Mouse (Mus musculus) liver, embryonic 14.5 days (tissue): ENCODE measurements around the gene Junb. TPM values are rescaled to one million over a fixed set of nuclear protein-coding genes. Genes with fewer than 3 reads are reported as not detected.

Experiments used
- ATAC-seq: fragments of 200-750 bp; cut with Nextera tagmentation; 2 replicates; pipeline ENCODE4 v1.8.0; 2017; ENCODE audit warnings: moderate number of reproducible peaks, mild to moderate bottlenecking, moderate library complexity; ENCODE audit not compliant: insufficient read depth
- DNase-seq, 3 experiments: peaks; one replicate each; pipeline ENCODE4 v3.0.0-alpha.2; 2012 to 2013; ENCODE audit warnings: low read depth in 3 of 3, low spot score in 3 of 3
- H3K27ac ChIP-seq: fragments of 300-500 bp; sonication (generic); 2 replicates; pipeline ENCODE4 v1.5.1; 2014; ENCODE audit warnings: moderate library complexity, mild to moderate bottlenecking, control low read depth, inconsistent platforms
- H3K27me3 ChIP-seq: fragments of 300-500 bp; sonication (generic); 2 replicates; pipeline ENCODE4 v1.6.1; 2014; ENCODE audit warnings: mild to moderate bottlenecking, low read length, moderate library complexity; ENCODE audit not compliant: control insufficient read depth, insufficient read depth
- H3K36me3 ChIP-seq: fragments of 300-500 bp; sonication (generic); replicated peaks from 2 replicates; pipeline ENCODE4 v1.6.1; 2014; ENCODE audit warnings: low read depth; ENCODE audit not compliant: control insufficient read depth, insufficient read depth
- H3K4me1 ChIP-seq, 2 experiments: fragments of 200-500 bp in 1 of 2; fragments of 300-500 bp in 1 of 2; sonication (generic) in 1 of 2; replicated peaks; 2 replicates each; pipeline ENCODE4 v1.6.1; 2012 to 2014; ENCODE audit warnings: antibody characterized with exemption in 1 of 2, inconsistent platforms in 1 of 2, low read length in 1 of 2; ENCODE audit not compliant: control insufficient read depth in 2 of 2, insufficient read depth in 2 of 2
- H3K4me2 ChIP-seq: fragments of 300-500 bp; sonication (generic); 2 replicates; pipeline ENCODE4 v1.6.1; 2014; ENCODE audit warnings: low read depth, mild to moderate bottlenecking, control low read depth, moderate library complexity
- H3K4me3 ChIP-seq, 2 experiments: fragments of 200-500 bp in 1 of 2; fragments of 300-500 bp in 1 of 2; sonication (generic) in 1 of 2; 2 replicates each; pipeline ENCODE4 v1.5.1; 2012 to 2014; ENCODE audit warnings: low read depth in 2 of 2, low read length in 2 of 2, mild to moderate bottlenecking in 2 of 2, control low read depth in 1 of 2, inconsistent platforms in 1 of 2, moderate library complexity in 1 of 2; ENCODE audit not compliant: insufficient read depth in 1 of 2
- H3K9ac ChIP-seq: fragments of 300-500 bp; sonication (generic); replicated peaks from 2 replicates; pipeline ENCODE4 v1.6.1; 2014; ENCODE audit warnings: mild to moderate bottlenecking, control low read depth, moderate library complexity
- H3K9me3 ChIP-seq: fragments of 300-500 bp; sonication (generic); 2 replicates; pipeline ENCODE4 v1.6.1; 2016; ENCODE audit warnings: low read length, mixed read lengths; ENCODE audit not compliant: control insufficient read depth
- CTCF ChIP-seq: IDR thresholded peaks from 2 replicates; pipeline ENCODE4 v1.5.1; 2016; ENCODE audit warnings: antibody characterized with exemption, low read depth, control low read depth
- EP300 ChIP-seq: IDR thresholded peaks from 2 replicates; pipeline ENCODE4 v1.6.1; 2016; ENCODE audit warnings: antibody characterized with exemption, low read depth
- WGBS: fragments of 180-500 bp; shearing (Covaris S2); extraction: QIAGEN DNeasy Blood & Tissue Kit; methylation state at CpG from one replicate; pipeline ENCODE4 v1.1.7; 2014; ENCODE audit not compliant: insufficient replicate concordance; 5-methylcytosine and 5-hydroxymethylcytosine counted together
- polyA plus RNA-seq, 2 experiments: library from polyadenylated mRNA; depleted of rRNA in 1 of 2; stranded (reverse) in 1 of 2; unstranded in 1 of 2; fragments of >200 nt; fragmentation: Nextera tagmentation in 1 of 2; extraction: Ambion mirVana in 1 of 2; gene quantifications; 2 replicates each; pipeline versions ENCODE4 v1.2.1 to v1.2.3; 2012 to 2014

The Junb gene
- polyA plus RNA-seq, 2 experiments: 8.3 to 10.5 TPM

DNA sequence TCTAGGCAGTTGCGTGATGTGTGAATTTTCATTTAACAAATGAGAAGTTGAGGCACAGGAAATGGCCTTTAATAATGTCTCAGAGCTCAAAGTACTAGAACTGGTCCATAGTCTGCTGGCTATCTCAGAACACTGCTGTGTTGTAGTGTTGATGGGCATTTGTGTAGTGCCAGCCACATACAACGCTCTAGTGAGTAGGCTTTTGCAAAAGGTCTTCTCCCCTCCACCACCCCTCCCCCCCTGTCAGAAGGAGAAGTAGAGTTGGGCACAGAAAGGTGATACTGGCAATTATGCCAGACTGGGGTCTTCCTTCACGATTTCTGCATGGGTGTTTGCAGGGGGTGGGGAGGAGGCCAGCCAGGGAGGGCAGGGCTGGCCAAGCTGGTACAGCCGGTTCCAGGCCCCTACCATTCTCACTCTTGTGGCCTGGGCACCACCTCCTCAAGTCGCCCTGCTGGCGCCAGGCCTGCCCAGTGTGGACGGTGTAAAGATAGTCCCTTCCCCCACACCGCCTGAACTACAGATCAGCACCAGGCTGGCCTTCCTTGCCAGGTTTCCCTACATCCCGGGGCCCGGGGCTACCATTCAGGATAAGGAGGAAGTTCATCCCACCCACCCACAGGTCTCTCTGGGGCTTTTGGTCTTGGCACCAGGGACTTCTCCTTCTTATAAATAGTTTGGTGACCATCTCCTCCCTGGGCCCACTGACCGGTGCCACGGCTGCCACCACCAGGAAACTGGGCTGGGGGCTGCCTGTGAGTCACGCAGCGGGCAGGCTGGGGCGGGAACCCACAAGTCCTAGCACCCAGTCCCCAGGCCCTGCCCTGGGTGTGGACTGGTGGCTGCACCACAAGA is 3.4 kb upstream of the Junb start:
- Histone ChIP-seq H3K9ac (no peak overlapping the region), H3K36me3 (no peaks in the 10 kb centered on the region), H3K4me2 (no peak overlapping the region), H3K27ac (no peak overlapping the region), H3K4me1 (peaks cover 43 to 52% of the 10 kb centered on the region in 2 experiments), H3K4me3 (no peak overlapping the region), H3K27me3 (no peaks in the 10 kb centered on the region), H3K9me3 (no peaks in the 10 kb centered on the region)
- no peak for TF ChIP-seq EP300
- TF ChIP-seq CTCF: no peak
- WGBS: 59% methylated on average over 15 of the region's 15 CpGs
- DNase-seq: no peak
- no peak for ATAC-seq

- WGBS: 51% methylated on average over 11 of the region's 11 CpGs
- peaks cover 37 to 45% of the 10 kb centered on the region in 2 experiments for H3K4me1 ChIP-seq
- TF ChIP-seq CTCF (no peak), EP300 (no peak)
- H3K27ac ChIP-seq: peak overlapping the region; percentile 15
- no peaks in the 10 kb centered on the region for H3K36me3 ChIP-seq
- ATAC-seq (no peak), DNase-seq (no peak)
- H3K9me3 ChIP-seq: no peaks in the 10 kb centered on the region
- peak overlapping the region; percentile 95 for H3K4me2 ChIP-seq
- H3K4me3 ChIP-seq: peak overlapping the region in 1 of 2 experiments; percentile 89; a peak in 1 of 4 replicates
- H3K9ac ChIP-seq: peak overlapping the region; percentile 64; the same call in 1 of the 2 replicates
- H3K27me3 ChIP-seq: no peaks in the 10 kb centered on the region
Measured at GRCm38 (mm10) chr8:84980622-84981358, 2.3 kb upstream of the Junb start.

DNA sequence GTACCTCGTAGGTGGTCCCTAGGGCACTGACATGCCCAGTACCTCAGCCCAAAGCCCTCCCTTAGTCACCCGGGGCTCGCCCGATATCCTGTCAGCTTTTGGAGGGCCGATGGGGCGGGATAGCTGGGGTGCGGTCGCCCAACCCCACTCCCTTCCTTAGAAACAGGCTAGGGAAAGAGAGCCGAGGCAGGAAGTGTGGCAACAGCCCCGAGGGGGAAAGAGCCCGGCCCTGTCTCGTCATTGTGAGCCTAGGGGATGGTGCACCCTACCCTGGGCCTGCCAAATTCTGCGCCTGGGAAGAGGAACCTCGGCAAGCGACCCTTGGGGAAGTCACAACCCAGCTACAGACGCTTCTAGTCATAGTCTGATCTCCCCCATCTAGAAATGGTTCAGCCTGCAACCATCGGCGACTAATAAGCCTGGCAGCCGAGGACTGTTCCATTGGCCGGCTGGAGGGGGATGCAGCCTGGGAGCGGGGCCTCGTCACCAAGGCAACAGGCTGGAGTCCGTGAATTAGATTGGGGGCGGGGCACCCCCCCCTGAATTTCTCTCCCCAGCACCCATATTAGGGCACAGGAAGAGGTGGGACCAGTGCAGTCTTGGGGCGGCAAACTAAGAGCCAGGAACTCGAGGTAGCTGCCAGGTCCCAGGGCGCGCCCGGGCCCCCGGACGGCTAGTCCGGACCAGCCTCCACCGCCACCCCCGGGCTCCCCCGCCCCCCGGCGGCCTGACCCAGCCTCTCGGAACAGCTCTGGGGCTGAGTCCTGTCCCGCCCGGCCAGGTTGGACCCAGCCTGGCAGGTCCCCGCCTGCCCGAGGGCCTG is 1.3 kb upstream of the Junb start:
- Histone ChIP-seq H3K27me3 (no peaks in the 10 kb centered on the region), H3K27ac (peak overlapping the region; percentile 64), H3K9ac (peak overlapping the region; percentile 64), H3K4me3 (peak overlapping the region; percentile 52 to 89), H3K4me1 (peaks cover 36 to 41% of the 10 kb centered on the region in 2 experiments), H3K4me2 (peak overlapping the region; percentile 95), H3K36me3 (peaks cover 1% of the 10 kb centered on the region), H3K9me3 (no peaks in the 10 kb centered on the region)
- 0 out of 2 replicates have a peak, but pooled peaks have one; percentile 24 for TF ChIP-seq EP300
- no peak for TF ChIP-seq CTCF
- DNase-seq (peak; percentile 82 to 90 (median 84)), ATAC-seq (peak; percentile 44)
- 3% methylated on average over 42 of the region's 42 CpGs for WGBS

DNA sequence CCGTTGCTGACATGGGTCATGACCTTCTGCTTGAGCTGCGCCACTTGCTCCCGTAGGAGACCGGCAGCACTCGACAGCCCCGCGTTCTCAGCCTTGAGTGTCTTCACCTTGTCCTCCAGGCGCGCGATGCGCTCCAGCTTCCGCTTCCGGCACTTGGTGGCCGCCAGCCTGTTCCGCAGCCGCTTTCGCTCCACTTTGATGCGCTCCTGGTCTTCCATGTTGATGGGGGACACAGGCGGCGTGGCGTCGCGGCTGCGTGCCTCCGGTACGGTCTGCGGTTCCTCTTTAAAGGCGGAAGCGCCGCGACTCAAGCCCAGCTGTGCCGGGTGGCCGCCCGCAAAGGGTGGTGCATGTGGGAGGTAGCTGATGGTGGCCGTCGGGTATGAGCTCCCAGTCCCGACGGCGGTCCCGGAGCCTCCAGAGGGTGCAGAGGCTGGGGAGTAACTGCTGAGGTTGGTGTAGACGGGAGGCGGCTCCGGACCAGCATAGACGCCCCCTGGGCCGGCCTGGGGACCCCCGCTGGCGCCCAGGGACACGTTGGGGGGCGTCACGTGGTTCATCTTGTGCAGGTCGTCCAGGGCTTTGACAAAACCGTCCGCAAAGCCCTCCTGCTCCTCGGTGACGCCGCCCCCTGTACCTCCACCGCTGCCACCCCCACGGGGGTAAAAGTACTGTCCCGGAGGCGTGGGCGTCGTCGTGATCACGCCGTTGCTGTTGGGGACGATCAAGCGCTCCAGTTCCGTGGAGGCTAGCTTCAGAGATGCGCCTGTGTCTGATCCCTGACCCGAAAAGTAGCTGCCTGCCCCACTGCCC is 877 bp downstream of the Junb start:
- Histone ChIP-seq H3K36me3 (peaks cover 23% of the 10 kb centered on the region), H3K9ac (peak overlapping the region; percentile 80), H3K27ac (peak overlapping the region; percentile 68), H3K4me1 (peaks cover 45 to 46% of the 10 kb centered on the region in 2 experiments), H3K9me3 (no peaks in the 10 kb centered on the region), H3K4me3 (peak overlapping the region; percentile 72 to 89), H3K4me2 (peak overlapping the region; percentile 95), H3K27me3 (no peaks in the 10 kb centered on the region)
- no peak for TF ChIP-seq EP300
- no peak for TF ChIP-seq CTCF
- WGBS: under 1% methylated on average over 70 of the region's 70 CpGs
- DNase-seq: no peak
- ATAC-seq: no peak
